Mouse (Mus musculus): ENCODE measurements around the gene Ptprn2.
A peak's percentile ranks its signal among the peaks of the same experiment; 100 is the strongest.

Ptprn2 gene

DNA sequence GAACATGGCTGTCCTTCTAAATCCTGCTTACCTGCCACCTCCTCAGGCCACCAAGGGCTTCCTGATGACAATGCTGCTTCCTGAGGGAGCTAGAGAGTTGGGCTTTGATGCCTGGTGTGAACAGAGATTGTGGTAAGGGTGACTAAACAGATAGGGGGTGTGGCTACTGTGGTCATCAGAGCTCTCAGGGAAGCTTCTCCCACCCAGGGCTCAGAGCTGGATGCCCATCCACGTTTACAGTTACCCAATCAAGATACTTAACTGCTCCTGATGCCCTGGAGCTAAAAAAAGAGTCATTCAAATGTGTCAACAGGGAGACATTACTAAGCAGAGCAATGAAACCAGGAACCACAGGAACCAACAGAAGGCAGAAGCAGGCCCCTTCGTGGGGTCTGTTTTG is 532.4 kb downstream of the Ptprn2 start:
- no peak for DNase-seq

DNA sequence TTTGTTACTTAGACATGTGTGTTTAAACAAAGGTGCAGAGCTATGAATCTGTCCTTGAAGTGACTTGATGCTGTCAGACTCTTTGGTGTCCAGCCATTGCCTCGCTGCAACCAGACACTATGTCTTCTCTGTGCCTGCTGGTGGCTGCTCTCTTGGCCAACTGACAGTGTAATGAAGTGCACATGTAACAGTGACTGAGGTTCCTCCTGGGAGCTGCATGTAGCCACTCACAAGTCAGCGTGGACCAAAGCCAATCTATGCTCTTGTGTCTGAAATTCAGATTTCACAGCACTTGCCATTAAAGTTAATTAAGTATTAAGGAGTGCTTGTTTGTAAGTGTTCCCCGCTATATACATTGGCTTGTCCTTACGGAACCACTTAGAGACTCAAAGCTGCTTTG is 537.7 kb downstream of the Ptprn2 start:
- no peak for DNase-seq

DNA sequence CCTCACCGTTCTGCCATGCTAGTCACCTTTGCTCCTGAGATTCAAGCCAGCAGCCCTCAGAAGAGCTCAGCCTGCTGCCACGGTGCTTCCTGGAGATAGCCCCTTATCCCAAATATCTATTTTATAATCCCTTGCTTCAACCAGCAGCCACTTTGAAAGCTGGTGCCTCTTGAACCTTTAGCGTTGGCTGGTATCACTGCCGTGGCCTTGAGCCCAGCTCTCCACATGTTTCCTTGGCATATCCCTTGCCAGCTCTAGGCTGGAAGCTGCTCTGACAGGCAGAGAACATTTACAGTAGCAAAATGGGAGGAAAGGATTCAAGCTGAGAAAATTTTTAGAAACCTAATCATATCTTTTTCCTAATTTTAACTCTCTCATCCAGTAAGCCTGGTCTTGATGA is 539.4 kb downstream of the Ptprn2 start:
- no peak for DNase-seq

DNA sequence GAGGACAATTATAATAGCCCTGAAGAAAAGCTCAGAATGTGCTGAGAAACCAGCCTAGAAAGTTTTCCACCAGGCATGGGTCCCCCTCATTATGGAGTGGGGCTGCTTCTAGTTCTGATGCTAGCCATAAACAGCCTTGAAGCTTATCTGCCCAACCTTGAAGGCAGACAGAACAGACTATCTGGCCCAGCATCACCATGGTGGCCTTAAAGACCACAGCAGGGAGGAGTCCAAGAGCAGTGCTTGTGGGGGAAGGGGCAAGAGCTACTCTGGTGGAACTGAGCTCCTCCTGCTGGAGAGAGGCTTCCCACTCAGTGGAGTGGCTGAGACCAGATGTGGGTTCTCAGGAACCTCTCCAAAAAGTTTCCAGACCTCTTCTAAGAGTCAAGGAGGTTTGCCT is 540.2 kb downstream of the Ptprn2 start:
- DNase-seq = no peak

DNA sequence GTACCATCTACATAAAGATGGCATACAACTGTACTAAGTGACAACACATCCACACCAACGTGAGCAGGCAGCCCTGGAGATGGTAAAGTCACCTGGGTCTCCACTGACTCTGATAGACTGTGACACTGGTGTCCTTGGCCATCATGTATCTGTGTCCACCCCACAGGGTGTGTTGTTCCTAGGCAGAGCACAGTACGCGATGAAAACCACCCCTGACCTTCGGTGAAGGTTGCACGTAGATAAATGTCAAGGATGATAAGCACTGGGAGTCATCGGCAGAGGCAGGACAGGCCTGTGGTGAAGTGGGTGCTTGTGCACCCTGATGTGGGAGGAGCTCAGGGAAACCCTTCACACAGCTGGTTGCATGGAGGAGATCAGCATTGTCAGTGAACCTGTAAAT is 541.8 kb downstream of the Ptprn2 start:
- no peak for DNase-seq

- DNase-seq = no peak
These were observed 542.9 kb downstream of the Ptprn2 start for GRCm38 (mm10) chr12:117028333-117028961.

DNA sequence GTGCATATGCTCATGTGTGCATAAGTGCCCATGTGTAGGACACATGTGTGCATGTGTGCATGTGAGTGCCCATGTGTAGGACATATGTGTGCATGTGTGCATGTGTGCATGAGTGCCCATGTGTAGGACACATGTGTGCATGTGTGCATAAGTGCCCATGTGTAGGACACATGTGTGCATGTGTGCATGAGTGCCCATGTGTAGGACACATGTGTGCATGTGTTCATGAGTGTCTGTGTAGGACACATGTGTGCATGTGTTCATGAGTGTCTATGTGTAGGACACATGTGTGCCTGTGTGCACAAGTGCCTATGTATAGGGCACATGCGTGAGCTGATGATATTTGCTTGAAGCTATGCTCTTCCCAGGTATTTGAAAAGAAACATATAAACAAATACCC is 547.7 kb downstream of the Ptprn2 start:
- DNase-seq = no peak

- no peak for DNase-seq
These were observed 549.0 kb downstream of the Ptprn2 start for GRCm38 (mm10) chr12:117034506-117034905.

DNA sequence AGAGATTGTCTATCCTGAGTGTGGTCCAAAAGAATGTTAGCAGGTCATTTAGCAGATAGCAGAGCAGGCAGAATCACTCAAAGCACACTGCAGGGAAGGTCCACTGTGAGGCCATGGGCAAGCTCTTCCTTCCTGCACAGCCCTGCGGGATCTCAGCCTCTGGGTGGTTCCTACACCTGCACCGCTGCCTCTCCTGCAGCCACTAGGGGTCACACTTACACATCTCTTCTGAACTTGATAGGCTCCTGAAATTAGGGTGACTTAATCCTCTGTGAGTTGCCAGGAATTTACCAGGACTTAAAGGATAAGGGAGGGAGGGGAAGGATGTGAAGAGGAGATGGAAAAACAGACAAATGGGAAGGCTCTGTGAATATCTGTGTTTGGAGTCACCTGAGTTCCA is 549.7 kb downstream of the Ptprn2 start:
- DNase-seq = peak; percentile 30 to 34

- no peak for DNase-seq
These were observed 553.9 kb downstream of the Ptprn2 start for GRCm38 (mm10) chr12:117039411-117039810.

- no peak for DNase-seq
These were observed 555.9 kb downstream of the Ptprn2 start for GRCm38 (mm10) chr12:117041409-117041808.

- DNase-seq = no peak
These were observed 557.2 kb downstream of the Ptprn2 start for GRCm38 (mm10) chr12:117042706-117043105.

- no peak for DNase-seq
These were observed 562.1 kb downstream of the Ptprn2 start for GRCm38 (mm10) chr12:117047384-117048251.

- no peak for DNase-seq
These were observed 564.3 kb downstream of the Ptprn2 start for GRCm38 (mm10) chr12:117049829-117050228.

DNA sequence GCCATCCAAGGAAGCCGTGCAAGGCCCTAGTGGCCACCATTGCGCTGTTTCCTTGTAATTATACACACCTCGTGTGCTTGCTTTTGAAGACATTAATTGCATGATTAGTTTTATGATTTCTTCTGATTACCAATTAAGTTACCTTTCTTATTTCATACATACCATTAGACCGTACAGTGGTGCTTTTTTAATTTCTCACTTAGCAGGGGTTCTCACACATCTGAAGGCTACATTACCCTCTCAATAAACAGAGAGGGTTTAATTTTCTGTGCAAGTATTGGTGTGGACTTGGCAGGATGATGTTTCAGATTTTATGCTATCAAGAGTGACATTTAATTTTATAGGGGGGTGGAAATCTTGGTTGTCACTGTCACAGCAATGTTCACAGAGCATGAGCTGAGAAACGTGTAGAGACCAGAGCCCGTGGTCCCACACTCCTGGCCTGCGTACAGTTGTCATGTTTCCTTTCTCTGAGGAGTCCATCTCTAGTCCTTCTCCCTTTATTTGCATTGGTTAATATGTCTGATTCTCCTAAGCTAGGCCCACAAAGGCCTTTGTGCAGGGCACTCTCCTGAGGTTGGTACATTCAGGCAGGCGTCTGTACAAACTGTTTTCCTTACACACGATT is 567.8 kb downstream of the Ptprn2 start:
- DNase-seq = no peak

DNA sequence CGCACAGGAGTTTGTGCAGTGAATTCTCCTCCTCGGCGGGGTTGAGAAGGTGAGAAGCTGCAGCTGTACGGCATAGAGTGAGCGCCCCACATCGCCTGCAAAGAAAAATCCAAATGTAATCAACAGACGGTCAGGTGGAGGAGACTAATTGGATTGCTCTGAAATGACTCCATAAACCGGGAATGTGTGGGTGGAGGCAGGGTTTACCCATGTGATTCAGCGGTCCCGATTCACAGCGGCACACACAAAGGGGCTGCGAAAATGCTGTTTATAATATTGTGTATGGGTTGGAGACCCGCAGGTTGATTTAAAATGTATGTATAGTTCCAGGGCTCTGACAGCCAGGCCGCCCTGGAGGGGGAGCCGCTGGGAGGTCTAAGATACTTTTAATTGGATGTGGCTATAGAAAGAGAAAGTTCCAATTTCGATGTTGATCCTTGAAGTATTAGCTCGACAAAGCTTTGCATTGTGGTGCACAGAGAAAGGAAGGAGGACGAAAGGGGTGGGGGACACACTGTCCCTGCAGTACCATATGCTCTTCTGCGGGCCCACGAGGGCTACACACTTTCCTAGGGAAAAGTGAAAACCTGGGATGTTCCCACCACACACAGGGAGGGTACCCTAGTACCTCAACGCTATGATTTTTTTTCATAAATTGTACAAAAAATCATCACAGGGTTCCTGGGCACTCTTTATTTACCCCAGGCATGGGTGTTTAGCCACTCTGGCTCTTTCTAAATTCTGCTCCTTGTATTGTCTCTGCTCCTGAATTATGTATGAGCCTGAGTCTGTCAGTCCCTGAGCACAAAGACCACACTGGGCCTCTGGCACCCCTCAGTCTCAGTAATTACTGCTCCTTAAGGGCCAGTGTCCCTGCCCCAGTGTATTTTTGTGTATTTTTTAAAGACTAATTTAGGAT is 568.6 kb downstream of the Ptprn2 start:
- DNase-seq = no peak

GRCm38 (mm10) chr12:117054925-117055570 is 569.5 kb downstream of the Ptprn2 start:
- DNase-seq = no peak

- DNase-seq = no peak
These were observed 572.9 kb downstream of the Ptprn2 start for GRCm38 (mm10) chr12:117058184-117058958.

GRCm38 (mm10) chr12:117058975-117059374 is 573.5 kb downstream of the Ptprn2 start:
- no peak for DNase-seq

- peak; percentile 17 to 39 for DNase-seq
These were observed 592.1 kb downstream of the Ptprn2 start for GRCm38 (mm10) chr12:117077664-117078063.

DNA sequence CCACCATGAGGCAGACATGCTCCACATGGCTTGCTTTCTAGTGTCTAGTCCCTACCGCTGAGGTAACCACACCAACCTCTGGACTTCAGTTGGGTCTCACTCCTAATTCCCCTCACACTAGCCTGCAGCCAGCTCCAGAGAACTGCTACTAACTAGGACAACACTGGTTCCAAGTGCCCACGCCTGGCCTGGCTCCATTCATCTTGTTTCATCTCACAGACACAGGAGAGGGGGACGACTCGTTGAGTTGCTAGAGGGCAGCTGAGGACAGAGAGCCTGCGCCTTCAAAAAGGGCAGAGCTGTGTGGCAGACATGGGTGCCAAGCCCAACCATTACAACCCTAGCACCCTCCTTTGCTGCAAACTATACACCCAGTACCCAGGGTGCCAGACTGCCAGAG is 593.4 kb downstream of the Ptprn2 start:
- DNase-seq = no peak

All from B cell, adult 2 months (primary cell).